Mouse (Mus musculus) liver, adult 2 months (tissue): ENCODE data around the gene Eif4ebp2. TPM values are rescaled to one million over a fixed set of nuclear protein-coding genes. Genes with fewer than 3 reads are reported as not detected.

Experiments used
- DNase-seq: peaks from one replicate; pipeline ENCODE4 v3.0.0-alpha.2; 2011; ENCODE audit warnings: low read depth, low spot score; ENCODE audit errors: extremely low read depth
- H3K27ac ChIP-seq: fragments of 200-500 bp; replicated peaks from 2 replicates; pipeline ENCODE4 v1.5.1; 2012; ENCODE audit warnings: low read depth, mild to moderate bottlenecking, control low read depth, inconsistent platforms, low read length; ENCODE audit not compliant: insufficient read depth
- H3K27me3 ChIP-seq: fragments of 200-500 bp; 2 replicates; pipeline ENCODE4 v1.6.1; 2012; ENCODE audit warnings: mild to moderate bottlenecking, moderate library complexity, low read length, inconsistent platforms; ENCODE audit not compliant: control insufficient read depth, insufficient read depth
- H3K36me3 ChIP-seq: fragments of 200-500 bp; 2 replicates; pipeline ENCODE4 v1.6.1; 2012; ENCODE audit warnings: low read length, inconsistent platforms; ENCODE audit not compliant: control insufficient read depth, insufficient read depth
- H3K4me1 ChIP-seq: fragments of 200-500 bp; 2 replicates; pipeline ENCODE4 v1.6.1; 2011; ENCODE audit warnings: low read length; ENCODE audit not compliant: control insufficient read depth, insufficient read depth
- H3K4me3 ChIP-seq: fragments of 200-500 bp; 2 replicates; pipeline ENCODE4 v1.5.1; 2011; ENCODE audit warnings: low read depth, mild to moderate bottlenecking, control low read depth, low read length, moderate library complexity; ENCODE audit not compliant: insufficient read depth
- H3K79me2 ChIP-seq: fragments of 200-500 bp; 2 replicates; pipeline ENCODE4 v1.6.1; 2012; ENCODE audit warnings: inconsistent platforms, mild to moderate bottlenecking, low read length, moderate library complexity; ENCODE audit not compliant: control insufficient read depth, insufficient read depth
- H3K9ac ChIP-seq: fragments of 200-500 bp; 2 replicates; pipeline ENCODE4 v1.6.1; 2012; ENCODE audit warnings: low read depth, mild to moderate bottlenecking, control low read depth, inconsistent platforms, low read length
- CTCF ChIP-seq: fragments of 200-500 bp; IDR thresholded peaks from 2 replicates; pipeline ENCODE4 v1.5.1; 2011; ENCODE audit warnings: low read depth, low read length, control low read depth
- POLR2A ChIP-seq: fragments of 200-500 bp; IDR thresholded peaks from 2 replicates; pipeline ENCODE4 v1.6.1; 2011; ENCODE audit warnings: low read length, control low read depth; ENCODE audit not compliant: insufficient read depth; ENCODE audit errors: extremely low read depth
- WGBS: fragments of 180-500 bp; shearing (Covaris S2); methylation state at CpG from one replicate; pipeline ENCODE4 v1.1.7; 2018; 5-methylcytosine and 5-hydroxymethylcytosine counted together
- polyA plus RNA-seq: library from polyadenylated mRNA; depleted of rRNA; stranded (reverse); fragments of >200 nt; gene quantifications from 2 replicates; pipeline ENCODE4 v1.2.3, GENCODE M21; 2012
- total RNA-seq: library from RNA; depleted of rRNA; stranded (reverse); fragments of >200 nt; gene quantifications from 2 replicates; pipeline ENCODE4 v1.2.3, GENCODE M21; 2014

Gene Eif4ebp2
- total and polyA plus RNA-seq, 2 experiments = 28.2 to 117 TPM

- no peak for DNase-seq
- WGBS = 91% methylated on average over 2 of the region's 2 CpGs
- H3K4me1 ChIP-seq = peaks cover 12% of the 10 kb centered on the region
These were observed 35.4 kb downstream of the Eif4ebp2 start for GRCm38 (mm10) chr10:61417046-61417445.

DNA sequence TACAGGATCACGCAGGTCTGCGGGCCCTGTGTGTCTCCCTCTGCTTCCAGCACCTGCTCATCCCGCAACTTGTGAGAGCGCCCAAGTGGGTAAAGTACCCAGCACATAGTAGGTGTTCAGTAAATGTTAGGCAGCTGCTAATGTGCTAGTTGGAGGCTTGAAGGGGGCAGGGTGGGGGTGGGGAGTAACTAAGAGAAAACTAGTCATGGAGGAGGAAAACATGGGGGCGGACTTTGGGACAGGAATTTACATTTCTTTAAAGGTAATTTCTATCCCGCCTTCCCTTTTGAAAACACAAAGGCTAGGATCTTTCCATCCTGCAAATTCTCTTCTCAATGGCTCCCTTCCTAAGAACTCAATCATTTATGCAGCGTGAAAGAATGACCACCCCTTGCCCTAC is 35.9 kb downstream of the Eif4ebp2 start:
- Histone ChIP-seq H3K4me1 (peaks cover 12% of the 10 kb centered on the region), H3K36me3 (no peaks in the 10 kb centered on the region), H3K9ac (no peak overlapping the region), H3K4me3 (no peak overlapping the region), H3K27me3 (no peaks in the 10 kb centered on the region), H3K79me2 (no peaks in the 10 kb centered on the region), H3K27ac (no peak overlapping the region)
- TF ChIP-seq POLR2A (no peak), CTCF (no peak)
- no peak for DNase-seq
- WGBS = 92% methylated on average over 7 of the region's 7 CpGs

More at GRCm38 (mm10) chr10:61417046-61417445, 35.4 kb downstream of the Eif4ebp2 start:
- Histone ChIP-seq H3K4me3 (no peak overlapping the region), H3K79me2 (no peaks in the 10 kb centered on the region), H3K36me3 (no peaks in the 10 kb centered on the region), H3K27me3 (no peaks in the 10 kb centered on the region), H3K27ac (no peak overlapping the region), H3K9ac (no peak overlapping the region)
- no peak for TF ChIP-seq POLR2A
- TF ChIP-seq CTCF = no peak

DNA sequence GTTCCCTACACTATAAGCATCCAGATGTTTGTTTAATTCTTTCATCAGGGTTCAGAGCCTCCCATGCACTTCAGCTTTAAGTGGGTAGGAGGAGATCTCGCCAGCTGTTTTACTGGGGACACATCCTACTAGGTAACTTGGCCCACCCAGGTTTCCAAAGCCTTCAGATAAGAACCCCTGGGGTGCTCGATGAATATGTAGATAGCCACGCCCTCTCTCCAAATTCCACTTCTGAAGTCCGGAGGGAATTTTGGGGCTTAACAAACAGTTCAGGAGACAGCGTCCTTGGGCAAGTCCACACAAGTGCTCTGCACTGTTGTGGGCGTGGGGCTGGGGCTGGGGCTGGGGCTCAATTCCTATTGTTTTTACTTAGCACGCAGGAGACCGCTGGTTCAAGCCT is 36.6 kb downstream of the Eif4ebp2 start:
- WGBS = 85% methylated on average over 8 of the region's 8 CpGs
- no peak for TF ChIP-seq POLR2A
- TF ChIP-seq CTCF = no peak
- no peaks in the 10 kb centered on the region for H3K27me3 ChIP-seq
- H3K4me1 ChIP-seq = peaks cover 12% of the 10 kb centered on the region
- H3K79me2 ChIP-seq = no peaks in the 10 kb centered on the region
- H3K27ac ChIP-seq = no peak overlapping the region
- H3K4me3 ChIP-seq = no peak overlapping the region
- H3K36me3 ChIP-seq = no peaks in the 10 kb centered on the region
- H3K9ac ChIP-seq = no peak overlapping the region
- DNase-seq = no peak

DNA sequence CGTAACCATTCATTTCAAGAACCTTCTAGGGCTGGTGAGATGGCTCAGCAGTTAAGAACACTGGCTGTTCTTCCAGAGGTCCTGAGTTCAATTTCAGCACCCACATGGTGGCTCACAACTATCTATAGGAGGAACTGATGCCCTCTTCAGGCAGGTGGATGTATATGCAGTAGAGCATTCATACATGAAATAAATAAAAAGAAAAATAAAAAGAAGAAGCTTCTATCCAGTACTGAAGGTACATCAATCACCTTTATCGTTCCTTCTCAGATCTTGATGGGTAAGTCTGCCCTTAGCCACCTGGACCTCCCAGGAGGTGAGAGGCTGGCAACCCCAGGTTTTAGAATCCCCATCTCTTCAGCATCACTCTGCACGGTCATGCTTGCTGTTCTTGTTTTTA is 37.2 kb downstream of the Eif4ebp2 start:
- Histone ChIP-seq H3K27ac (no peak overlapping the region), H3K27me3 (no peaks in the 10 kb centered on the region), H3K4me1 (peaks cover 12% of the 10 kb centered on the region), H3K9ac (no peak overlapping the region), H3K36me3 (no peaks in the 10 kb centered on the region), H3K4me3 (no peak overlapping the region), H3K79me2 (no peaks in the 10 kb centered on the region)
- TF ChIP-seq POLR2A (no peak), CTCF (no peak)
- no peak for DNase-seq
- WGBS = 92% methylated on average over 3 of the region's 3 CpGs

GRCm38 (mm10) chr10:61412910-61413625 is 39.4 kb downstream of the Eif4ebp2 start:
- no peak for TF ChIP-seq POLR2A
- TF ChIP-seq CTCF = no peak
- 12% methylated on average over 21 of the region's 21 CpGs for WGBS
- no peak overlapping the region for H3K9ac ChIP-seq
- H3K27ac ChIP-seq = peak overlapping the region; percentile 45
- no peak overlapping the region for H3K4me3 ChIP-seq
- peaks cover 10% of the 10 kb centered on the region for H3K4me1 ChIP-seq
- H3K79me2 ChIP-seq = no peaks in the 10 kb centered on the region
- no peaks in the 10 kb centered on the region for H3K36me3 ChIP-seq
- no peaks in the 10 kb centered on the region for H3K27me3 ChIP-seq
- peak; percentile 88 for DNase-seq

GRCm38 (mm10) chr10:61410193-61410592 is 42.3 kb downstream of the Eif4ebp2 start:
- Histone ChIP-seq H3K79me2 (no peaks in the 10 kb centered on the region), H3K36me3 (no peaks in the 10 kb centered on the region), H3K9ac (no peak overlapping the region), H3K27ac (no peak overlapping the region), H3K27me3 (no peaks in the 10 kb centered on the region), H3K4me1 (peaks cover 10% of the 10 kb centered on the region), H3K4me3 (no peak overlapping the region)
- TF ChIP-seq POLR2A (no peak), CTCF (no peak)
- 51% methylated on average over 9 of the region's 9 CpGs for WGBS
- no peak for DNase-seq
